Mouse (Mus musculus) heart, postnatal 4 days (tissue): ENCODE results near the gene Eps8. TPM values are rescaled to one million over a fixed set of nuclear protein-coding genes. Genes with fewer than 3 reads are reported as not detected.
"Not testable (repeated sequence)": the region's sequence is repeated elsewhere in the genome, so short reads cannot be mapped to it uniquely, and the experiment has no call there.

Experiments used
- DNase-seq: peaks from one replicate; pipeline ENCODE4 v3.0.0; 2021
- total RNA-seq, 2 experiments: library from RNA; stranded (reverse); gene quantifications; 2 replicates each; pipeline ENCODE4 v1.2.3; 2021

Gene Eps8
- total RNA-seq, 2 experiments from 2014 or later, result 20.4 to 20.8 TPM

DNA sequence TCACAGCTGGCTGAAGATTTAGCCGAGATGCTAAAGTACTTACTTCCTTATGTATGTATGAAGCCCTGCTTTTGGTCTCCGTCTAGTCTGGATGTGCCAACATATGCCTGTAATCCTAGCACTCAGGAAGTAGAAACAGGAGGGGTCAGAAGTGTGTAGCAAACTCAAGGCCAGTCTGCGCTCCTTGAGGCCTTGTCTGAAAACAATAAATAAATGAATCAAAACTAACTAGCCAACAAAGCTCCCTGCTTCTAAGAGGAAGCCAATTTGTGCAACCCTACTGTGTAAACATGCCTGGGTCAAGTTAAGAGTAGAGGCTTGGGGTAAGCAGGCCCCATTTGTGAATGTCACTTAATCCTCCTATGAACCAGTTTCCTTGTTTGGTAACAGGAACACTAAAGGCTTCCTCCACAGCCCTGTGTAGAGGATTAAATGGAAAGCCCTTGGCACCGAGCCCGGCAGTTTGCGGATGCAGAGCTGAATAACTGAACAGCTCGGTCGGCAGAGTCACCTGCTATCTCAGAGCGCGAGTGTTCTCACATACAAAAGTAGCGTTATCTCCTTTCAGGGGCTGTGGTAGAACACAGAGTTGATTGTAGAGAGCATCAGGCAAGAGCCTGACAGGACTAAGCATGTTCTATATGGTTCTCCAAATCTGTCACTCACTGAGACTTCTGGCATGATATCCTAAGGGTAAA, 183.6 kb downstream of the Eps8 start:
- peak; percentile 95 for DNase-seq

DNA sequence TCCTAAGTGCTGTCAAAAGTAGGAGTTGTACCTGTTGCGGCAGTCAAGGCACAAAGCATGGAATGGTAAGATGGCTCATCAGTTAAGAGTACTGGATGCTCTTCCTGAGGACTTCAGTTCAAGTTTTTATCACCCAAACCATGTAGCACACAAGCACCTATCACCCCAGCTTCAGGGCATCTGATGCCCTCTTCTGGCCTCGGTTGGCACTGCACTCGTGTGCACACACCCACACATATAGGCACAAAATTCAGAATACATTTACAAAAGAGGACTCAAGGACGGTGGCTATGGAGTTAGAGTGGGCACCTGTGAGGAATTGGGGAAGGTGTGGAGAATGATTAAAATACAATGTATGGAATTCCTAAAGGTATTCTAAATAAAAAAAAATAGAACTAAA, 185.1 kb downstream of the Eps8 start:
- DNase-seq, result no peak

DNA sequence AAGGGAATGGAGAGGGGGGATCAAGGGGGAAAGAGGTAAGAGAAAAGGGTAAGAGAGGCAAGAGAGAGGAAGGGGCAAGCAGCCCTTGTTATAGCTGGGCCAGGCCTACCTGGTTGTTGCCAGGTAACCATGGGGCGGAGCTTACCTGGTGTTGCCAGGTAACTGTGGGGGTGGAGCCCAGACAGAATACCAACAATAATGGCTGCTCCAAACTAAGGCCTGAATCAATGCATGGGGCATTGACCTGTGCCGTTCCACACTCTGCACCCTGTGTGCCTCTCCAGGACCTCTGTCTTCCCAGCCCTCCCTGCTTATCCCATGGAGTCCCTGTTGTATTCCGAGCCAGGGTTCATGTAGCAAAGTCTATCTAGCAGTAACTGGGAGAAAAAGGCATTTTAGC, 187.0 kb downstream of the Eps8 start:
- no peak for DNase-seq

DNA sequence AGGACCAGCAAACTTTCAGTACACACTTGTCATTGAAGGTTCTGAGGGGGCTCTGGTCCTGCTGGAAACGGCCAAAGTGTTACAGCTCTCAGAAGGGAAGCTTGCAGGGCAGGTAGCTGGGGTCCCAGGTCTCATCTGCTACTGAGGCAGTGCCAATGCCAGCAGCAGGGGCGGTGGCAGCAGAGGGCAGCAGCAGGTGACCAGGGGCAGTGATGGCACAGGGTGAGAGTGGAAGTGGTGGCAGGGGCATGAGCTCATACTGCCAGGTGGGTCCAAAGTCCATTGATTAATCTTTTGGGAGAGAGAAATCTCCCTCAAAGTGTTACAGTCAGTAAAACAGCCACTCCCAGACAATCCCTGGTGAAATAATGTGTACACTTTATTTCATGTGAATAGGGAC, 188.4 kb downstream of the Eps8 start:
- no peak for DNase-seq

DNA sequence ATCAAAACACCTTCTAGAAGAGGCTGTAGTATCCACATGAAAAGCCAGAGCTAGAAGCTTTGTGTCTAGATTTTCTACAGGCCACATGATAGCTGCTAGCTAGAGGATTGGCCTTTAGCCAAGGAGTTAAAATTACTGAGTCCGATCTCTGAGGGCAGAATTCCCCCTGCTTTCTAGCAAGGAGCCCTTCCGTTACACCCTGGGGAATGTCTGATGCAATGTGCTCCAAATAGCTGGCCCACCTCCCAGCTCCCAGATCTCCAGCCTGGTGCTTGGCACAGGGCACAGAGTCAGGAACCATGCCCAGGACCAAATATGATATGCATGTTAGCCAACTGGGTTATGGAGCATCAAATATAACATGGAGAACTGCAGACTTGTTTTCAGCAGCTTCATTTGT, 189.4 kb downstream of the Eps8 start:
- DNase-seq, result peak; percentile 85

DNA sequence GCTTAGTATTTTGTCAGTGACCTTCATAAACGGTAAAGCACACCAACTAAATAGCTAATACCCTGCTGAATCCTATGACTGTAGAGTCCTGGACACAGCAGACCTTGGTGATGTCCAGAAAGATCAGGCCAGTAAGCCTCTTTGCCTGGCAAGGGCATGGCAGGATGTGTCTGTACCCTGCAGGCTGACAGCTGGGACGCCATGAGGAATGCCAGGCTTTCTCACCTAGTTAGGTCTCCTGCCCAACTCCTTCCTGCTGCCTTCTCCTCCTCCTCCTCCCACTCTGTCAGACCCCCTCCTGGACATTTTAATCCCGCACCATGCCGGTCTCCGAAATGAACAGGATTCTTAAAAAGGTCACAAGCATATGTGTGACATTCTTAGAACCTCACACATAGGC, 190.9 kb downstream of the Eps8 start:
- no peak for DNase-seq

DNA sequence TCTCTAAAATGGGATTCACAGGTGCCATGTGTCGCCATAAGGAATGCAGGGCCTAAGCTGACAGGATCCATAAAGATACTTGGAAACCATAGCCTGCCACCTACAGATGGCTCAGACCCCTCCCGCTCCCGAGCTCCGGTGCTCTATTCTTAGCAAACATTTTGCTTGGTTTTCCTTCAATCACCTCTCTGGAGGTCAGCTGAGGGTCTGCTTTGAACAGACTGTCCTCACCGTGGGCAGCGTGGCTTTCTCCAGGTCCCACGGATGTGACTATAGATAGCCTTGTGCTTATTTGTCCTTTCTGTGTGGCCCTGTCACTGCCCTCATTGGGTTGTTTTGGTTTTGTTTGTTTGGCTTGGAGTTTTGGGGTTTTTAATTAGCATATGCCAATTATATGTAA, 196.5 kb downstream of the Eps8 start:
- no peak for DNase-seq

DNA sequence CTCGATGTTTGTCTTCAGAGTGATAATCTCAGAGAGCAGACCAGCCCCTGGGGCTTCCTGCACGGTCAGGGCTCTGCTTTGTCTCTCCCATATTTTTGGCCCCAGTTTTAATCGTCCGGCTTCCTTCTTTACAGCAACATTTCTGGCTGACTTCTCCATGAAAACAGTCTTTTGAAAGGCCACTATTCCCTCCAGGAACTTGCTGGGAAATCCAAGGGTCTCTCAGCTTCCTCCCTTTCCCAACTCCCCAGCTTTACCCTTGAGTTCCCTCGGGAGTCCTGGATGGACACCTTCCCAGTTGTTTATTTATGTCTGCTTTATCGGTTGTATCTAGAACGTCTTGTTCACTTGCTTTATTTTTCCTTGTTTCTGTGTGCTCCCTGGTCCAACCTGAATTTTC, 197.5 kb downstream of the Eps8 start:
- peak; percentile 37 for DNase-seq

DNA sequence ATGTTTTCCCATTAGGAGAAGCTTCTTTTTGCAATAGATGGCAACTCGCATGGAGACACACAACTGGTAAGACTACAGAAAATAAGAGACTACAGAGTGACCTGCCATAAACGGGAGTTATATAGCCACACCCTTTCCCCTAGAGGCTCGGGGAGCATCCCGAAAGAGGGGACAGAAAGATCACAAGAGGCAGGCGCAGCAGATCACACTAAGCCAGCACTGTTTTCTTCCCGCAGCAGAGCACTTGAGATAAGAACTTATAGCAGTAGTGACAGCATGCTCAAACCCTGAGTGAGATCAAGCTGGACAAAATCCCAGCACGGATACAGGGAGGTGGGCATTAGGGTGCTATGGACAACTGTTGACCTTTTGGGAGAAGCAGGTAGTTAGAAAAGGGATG, 198.6 kb downstream of the Eps8 start:
- no peak for DNase-seq

DNA sequence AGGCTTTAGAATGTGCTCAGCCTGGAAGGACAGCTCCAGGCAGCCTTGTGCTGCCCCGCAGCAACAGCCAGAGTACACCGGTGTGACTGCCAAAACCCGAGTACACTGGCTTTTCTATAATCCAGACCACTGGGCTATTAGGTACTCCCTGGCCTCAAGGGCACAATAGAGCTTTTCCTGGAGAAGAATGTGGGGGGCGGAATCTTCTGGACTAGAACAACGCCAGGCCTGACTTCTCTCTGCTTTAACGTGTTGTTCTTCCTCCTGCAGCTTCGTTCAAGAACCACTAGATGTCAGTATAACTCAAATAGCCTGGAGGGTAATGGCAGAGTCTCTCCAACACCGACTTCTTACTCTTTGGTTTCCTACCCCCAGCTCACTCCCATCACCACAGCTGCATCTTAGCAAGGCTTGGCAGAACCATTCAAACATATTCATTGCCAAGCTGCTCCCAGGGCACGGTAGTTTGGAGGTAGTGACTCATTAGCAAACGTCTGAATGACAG, 199.1 kb downstream of the Eps8 start:
- DNase-seq, result peak; percentile 55

DNA sequence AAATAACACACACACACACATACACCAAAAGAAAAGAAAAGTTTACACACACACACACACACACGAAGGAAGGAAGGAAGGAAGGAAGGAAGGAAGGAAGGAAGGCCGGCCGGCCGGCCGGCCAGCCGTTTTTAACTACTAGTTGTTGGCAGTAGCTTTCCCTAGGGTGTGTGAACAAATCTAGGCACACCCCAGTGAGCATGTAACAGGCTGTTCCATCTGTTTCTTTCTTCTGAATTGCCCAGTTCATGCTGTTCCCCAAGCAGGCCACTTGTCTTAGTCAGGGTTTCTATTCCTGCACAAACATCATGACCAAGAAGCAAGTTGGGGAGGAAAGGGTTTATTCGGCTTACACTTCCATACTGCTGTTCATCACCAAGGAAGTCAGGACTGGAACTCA, 208.6 kb downstream of the Eps8 start:
- not testable (repeated sequence) for DNase-seq

DNA sequence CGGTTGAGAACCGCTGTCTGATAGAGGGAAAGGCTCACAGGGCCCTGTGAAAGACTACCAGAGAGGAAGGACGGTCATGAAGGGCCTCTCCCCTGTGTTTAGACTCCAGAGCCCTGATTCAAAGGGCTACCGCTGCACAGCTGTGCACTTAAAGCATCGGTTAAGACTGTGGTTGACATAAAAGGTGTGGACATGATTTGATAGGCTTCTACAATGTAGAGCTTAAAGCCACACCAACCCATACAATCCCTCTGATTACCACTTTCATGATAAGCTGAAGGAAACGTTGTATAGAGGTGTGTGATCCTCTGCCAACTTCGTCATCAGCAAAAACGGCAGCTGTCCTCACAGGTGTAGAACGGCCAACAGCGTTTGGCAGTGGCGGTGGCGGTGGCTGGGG, 211.6 kb downstream of the Eps8 start:
- no peak for DNase-seq

DNA sequence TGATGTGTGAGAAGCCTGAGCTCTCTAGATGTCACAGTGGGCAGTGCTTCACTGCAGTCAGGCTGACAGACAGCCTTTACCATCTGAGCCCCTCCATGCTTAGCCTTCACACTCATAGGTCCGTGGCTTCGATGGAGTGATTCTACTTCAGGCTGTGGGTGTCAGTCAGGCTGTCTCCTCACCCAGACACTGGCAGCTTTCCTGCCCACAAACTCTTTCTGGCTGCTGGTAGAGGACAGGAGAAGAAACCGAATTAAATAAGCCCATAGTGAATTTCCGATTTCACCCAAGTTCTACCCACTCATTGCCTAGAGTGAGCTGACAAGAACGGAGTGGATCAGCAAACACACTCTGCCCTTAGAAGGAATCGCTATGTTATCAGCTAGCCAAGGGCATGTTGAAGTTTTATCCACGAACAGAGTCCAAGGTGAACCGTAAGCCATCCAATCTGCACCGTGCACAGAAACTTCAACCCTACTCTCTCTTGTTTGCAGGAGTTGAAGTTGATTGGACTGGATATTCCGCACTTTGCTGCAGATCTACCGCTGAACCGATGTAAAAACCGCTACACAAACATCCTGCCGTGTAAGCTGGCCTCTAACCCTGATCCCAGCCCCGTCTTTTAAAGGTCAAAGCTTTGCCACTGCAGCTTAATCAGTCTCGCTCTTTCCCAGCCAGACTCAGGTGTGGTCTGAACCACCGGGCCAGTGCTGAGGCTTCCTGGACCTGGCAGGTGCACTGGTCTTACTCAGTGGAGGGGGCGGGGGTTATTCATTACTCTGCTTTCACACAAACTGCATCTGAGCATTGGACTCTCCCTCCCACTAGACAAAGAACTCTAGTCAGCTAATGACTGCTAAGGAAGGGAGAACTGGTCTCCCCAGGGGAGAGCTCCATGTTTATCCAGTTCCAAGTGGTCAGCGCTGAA, 213.9 kb downstream of the Eps8 start:
- no peak for DNase-seq

DNA sequence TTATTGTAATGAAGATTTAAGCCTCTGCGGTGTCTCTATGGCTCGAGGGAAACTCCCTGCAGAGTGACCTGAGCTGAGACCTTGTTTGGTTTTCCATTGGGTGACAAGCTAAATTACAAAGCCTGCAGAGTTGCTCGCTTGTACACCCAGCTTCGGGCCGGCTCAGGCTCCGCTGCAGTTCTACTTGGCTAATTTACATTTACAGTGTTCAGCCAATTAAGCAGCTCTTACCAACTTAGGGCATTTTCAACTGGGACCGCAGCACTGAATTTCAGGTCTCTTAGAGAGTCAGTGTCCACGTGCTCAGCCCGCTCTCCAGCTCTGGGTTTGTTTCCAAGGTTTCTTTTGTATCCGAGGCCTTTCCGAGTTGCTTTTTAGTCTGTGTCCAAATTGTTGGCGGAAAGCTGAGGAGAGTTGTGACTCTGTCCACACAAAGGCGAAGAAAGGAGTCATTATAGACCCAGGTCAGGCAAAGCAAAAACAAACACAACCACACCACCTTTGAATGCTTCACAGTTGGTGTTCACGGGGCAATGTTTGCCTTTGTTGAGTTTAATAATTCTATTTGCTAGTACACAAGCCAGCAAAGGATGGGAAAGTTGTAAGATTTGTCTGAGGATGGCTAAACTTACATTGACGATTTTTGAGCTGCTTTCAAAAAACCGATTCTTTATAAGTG, 216.6 kb downstream of the Eps8 start:
- DNase-seq, result no peak

DNA sequence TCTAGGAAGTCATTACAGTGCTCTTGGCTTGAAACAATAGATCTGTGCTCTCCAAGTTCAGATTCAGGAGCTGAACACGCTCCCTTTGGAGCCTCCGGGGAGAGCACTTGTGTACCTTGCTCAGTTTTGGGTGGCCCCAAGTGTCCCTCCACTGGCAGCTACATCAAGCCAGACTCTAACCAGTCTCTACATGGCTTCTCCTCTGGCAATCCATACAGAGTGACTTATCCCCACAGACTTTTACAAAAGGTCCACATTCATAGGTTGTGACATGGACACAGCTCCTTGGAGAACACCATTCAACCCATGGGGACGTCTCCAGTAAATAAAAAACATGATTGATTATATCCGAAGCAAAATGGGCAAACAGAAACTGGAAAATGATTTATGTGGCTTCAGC, 217.2 kb downstream of the Eps8 start:
- no peak for DNase-seq

DNA sequence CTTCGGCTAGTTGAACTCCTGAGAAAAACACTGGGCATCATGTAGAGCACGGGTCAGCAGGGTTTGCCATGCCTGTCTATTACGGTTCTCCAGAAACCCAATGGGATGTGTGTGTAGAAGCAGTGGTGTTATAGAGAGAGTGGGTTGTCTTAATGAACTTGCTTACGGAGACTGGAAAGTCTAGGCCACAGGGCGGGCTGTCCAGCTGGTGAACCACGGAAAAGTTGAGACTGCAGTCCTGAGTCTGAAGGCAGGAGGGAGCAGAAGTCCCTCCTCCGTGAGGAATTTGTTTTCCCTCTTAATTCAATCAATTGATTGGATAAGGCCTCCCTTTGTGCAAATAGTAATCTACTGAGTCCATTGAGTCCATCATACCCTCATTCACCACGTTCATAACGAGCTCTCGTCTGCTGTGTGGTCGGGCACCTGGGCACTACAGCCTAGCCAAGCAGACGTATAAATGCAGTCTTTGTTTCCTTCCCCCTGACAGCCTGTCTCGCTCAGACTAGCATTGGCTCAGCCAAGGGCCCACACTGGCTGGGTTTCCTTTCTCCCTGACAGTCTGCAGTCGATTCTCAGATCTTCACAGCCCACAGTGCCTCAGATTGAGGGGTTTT, 221.0 kb downstream of the Eps8 start:
- no peak for DNase-seq

Other genes with a start within 250 kb of the Eps8 start
- 100 to 1,000 TPM; 115 to 121 TPM for gene Strap, start 80.2 kb upstream of the Eps8 start, total RNA-seq
- gene Dera, start 99.7 kb upstream of the Eps8 start, total RNA-seq, result 10 to 100 TPM; 20.5 to 23.2 TPM